Mouse (Mus musculus): Measurements from ENCODE around the gene Srrm2. TPM values are rescaled to one million over a fixed set of nuclear protein-coding genes. Genes with fewer than 3 reads are reported as not detected.
A peak's percentile ranks its signal among the peaks of the same experiment; 100 is the strongest.

Gene Srrm2
- 100 to 1,000 TPM; 502 to 591 TPM for total RNA-seq (2021)
- long read RNA-seq, experiment 1, partial matches to known transcripts = 5 of 14 reads
- long read RNA-seq, experiment 1, other reads (novel, unspliced or antisense) = 7 of 14 reads
- long read RNA-seq, experiment 2, partial matches to known transcripts = 9 of 20 reads
- long read RNA-seq, experiment 2, other reads (novel, unspliced or antisense) = 9 of 20 reads

DNA sequence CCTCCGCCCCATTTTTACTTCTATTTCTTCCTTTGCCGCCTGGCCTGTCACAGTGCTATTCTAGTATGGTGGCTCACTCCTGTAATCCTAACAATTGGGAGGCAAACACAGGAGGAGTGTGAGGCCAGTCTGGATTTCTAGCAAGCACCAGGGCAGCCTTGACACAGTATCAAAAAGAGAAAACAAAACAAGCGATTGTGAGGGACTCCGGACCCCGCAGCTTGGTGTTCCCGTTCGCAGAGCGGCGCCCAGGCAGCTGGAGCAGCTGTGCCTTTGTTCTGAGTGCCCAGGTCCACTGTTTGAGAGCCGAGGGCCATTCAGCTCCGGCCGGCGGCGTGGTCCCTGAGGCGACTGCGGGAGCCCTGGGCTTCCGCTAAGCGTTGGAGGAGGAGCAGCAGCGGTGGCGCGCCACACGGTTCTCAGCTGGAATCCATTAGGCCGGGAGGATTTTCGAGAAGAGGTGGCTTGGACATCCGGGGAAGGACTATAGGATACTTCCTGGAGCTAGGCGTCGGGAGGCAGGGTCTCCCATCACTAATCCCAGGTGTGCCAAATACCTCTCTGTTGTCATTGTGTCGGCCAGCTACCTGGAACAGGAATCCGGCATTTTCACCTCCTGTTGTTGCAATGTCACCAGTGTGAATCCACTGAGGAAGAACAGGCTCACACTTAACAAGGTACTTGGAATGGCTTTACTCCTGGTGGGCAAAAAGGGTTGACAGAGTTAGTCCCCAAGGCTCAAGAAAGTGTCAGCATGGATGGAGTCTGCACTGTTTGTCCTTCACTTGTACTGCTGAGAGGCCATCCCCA is at the start of gene Srrm2:
Srrm2 (plus strand) TSS at position 264 of the 810 bp plus-strand sequence.
- peak in 1 of 2 experiments; percentile 54 for DNase-seq (ENCODE audit: low spot score in 2 of 2)

DNA sequence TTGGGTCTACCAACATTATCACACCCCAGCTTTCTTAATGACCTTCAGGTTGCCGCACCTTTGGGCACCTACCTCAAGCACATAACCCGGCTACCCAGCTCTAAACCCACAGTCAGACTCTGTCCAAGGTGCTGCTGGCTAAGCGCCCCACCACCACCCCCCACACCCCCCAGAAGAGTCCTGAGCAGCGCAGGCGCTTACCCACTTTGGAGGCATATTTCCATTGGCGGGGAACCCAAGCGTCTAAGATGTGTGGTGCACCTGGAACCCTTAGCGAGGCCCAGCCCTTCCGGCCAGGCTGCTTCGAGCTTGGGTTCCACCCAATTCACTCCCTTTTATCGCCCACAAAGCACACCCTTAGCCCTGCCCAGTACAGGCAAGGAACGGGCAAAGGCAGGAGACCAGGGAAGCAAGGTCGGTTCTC is 49.7 kb upstream of the Srrm2 start, which contains the start of gene Paqr4:
Paqr4 (minus strand) TSS at position 270 of the 424 bp plus-strand sequence.
- DNase-seq (ENCODE audit: low spot score in 2 of 2) = no peak

DNA sequence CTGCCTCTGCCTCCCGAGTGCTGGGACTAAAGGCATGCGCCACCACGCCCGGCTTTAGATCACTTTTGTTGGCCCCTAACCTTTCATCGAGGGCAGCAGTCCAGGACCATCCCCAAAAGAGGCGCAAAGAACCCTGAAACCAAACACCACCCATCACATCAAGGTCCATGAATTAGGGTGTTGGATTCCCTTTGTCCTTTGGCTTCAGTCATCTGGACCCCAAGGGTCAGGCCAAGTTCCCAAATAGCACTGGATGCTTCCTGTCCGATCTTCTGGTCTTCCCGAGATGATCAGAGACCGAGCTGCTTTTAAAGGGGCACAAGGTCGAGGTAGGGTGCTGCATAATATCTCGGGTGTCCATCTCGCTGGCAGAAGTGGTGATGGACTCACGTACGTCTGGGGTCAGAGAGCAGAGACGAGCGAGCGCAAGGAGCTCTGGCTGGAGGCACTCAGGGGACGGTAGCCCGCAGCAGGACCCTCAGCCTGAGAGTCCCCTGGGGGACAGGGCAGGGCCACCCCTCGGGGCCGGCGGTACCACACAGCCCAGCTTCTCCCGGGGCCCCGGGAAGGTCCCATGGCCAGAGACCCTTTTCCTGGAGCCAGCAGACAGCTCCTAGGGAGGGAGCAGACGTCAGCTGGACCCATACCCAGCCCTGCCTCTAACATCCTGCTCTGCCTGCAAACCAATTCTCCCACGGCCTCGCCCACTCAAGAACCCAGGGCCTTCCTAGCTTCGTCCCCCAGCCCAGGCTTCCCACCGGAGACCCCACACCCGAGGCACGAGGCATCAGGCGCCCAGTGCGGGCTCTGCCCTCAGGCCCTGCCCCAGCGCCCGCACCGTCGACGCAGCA is 48.7 kb upstream of the Srrm2 start:
- no peak for DNase-seq (ENCODE audit: low spot score in 2 of 2)

DNA sequence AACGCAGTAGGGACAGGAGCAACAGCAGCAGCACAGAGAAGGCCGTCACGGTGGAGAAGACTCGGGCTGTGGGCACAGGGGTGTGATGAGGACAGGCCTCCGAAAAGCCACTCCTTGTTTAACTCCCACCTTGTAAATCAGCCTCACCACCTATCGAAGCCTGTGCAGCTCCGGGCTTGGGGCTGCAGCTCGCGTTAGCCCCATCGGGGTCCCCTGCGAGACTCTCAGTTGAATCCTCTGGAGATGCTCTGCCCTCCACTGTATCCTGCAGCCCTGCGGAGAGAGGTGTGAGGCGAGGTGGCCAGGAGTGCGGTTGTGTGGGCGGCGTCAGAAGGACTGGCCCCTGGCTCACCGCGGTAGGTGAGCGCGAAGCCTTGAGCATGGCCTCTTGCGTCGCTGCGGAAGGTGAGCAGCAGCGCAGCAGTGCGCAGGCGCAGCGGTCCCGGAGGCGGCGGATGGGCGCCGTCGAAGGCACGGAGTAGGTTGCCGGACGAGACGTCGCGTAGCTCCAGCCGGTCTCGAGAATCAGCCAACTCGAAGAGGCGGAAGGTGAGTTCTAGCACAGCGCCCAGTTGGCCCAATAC is 48.0 kb upstream of the Srrm2 start:
- DNase-seq (ENCODE audit: low spot score in 2 of 2) = no peak

DNA sequence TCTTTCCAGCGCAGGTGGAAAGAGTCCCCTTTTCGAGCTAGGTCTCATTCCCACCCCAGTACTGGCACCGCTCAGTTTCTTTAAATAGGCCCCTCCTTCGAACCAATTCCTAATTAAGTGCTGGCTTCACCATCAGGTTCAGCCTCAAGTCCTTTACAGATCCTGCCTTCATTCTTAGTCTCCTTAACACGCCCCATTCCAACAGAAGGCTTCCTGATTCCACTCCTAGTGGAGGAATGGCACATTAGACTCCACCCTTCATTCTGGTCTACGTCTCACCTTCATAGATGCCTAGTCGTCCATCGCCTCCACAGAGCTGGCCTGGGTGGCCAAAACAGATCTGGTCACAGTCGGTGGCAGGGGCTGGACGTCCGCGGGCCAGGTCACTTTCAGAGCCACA is 47.4 kb upstream of the Srrm2 start:
- no peak for DNase-seq (ENCODE audit: low spot score in 2 of 2)

DNA sequence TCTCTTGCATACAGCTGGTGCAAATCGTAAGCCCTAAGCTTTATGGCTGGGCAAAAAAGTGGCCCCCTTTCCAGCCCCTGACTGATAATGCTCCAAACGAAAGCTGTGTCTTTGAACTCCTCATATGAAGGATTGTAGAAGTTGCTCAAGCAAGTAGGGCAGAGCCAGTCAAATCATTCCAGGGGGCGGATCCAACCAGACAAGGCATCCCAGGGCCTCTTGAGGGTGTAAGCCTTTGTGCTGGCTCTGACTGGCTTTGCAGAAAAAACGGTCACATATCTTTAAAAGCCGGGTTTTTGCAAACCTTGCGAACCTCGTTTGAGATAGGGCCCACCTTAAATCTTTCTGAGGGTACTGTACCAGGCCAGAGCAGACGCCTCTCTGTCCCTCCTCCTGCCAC is 46.3 kb upstream of the Srrm2 start:
- DNase-seq (ENCODE audit: low spot score in 2 of 2) = no peak

DNA sequence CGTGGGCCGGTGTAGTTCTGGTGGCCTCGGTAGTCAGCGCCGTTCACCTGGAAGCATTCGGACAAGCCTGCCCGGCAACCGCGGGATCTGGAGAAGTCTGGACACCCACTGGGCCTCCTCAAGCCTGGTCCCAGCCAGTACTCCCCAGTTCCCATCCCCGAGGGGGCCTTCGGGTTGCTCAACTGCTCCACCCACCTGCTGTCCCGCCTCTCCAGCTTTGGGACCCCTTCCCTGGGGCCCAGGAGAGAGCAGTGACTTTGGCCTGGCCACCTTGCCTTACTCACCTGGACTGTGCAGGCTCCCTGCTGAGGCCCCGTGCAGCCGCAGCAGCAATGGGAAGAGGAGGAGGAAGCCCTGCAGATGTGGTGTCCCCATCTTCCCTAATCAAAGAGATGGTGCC is 45.7 kb upstream of the Srrm2 start:
- no peak for DNase-seq (ENCODE audit: low spot score in 2 of 2)

DNA sequence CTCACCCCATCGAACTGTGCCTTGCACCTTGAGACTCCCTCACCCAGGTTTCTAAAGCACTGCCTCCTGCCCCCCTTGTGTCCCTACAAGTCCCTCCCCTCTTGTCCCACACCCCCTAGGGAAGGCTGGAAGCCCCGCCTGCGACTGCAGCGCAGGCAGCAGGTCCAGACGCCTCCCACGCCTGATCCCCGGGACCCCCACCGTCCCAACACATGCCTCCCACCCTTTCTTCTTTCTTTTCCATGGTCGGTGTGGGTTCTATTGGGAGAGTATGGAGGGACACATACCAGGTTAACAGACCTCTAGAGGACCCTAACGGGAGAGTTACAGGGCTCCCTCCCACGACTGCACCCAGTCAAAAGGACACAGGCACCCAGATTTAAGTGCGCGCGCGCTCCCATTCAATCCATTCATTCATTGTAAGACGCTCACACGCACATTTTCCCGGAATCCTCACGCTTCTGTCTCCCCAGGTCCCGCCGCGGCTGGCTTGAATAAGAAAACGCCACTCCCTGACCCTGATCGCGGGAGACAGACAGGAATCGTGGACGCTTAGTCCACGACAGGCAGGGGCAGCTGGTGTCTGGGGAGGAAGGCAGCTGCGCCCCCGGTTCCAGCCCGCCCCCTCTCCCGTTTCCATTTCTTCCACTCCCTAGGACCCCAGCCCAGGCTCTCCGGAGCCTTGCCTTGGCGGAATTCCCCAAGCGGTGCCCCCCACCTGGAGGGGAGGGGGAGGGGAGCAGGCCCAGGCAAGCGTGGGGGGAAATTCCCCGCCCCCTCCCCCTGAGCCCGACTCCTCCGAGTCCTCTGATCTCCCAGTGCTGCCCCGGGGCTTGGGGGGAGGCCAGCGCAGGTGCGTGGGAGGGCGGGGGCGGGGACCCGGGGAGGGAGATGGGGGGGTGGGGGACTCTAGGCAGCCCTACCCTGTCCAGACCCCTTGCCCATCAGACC is 44.8 kb upstream of the Srrm2 start, which contains the start of gene Kremen2:
Kremen2 (minus strand) TSS at position 533 of the 951 bp plus-strand sequence.
- DNase-seq (ENCODE audit: low spot score in 2 of 2) = no peak

DNA sequence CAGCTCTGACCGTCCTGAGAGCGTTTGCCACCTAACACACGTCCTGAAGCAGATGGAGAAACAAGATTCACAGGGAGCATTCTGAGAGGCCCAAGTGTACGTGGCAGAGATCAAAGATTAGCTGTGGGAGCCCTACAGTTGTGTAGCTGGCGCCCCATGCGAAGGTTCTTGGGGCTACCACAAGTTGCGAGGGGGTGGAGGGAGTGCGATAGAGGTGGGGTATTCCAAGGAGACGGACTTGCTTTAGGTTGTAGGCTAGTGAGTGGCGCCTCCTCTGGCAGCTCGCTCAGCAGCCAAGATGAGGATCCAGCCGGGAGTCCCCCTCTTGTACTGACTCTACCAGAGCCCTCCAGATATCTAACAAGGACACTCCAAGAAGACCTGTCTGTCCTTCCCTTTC is 44.0 kb upstream of the Srrm2 start:
- DNase-seq (ENCODE audit: low spot score in 2 of 2) = no peak

DNA sequence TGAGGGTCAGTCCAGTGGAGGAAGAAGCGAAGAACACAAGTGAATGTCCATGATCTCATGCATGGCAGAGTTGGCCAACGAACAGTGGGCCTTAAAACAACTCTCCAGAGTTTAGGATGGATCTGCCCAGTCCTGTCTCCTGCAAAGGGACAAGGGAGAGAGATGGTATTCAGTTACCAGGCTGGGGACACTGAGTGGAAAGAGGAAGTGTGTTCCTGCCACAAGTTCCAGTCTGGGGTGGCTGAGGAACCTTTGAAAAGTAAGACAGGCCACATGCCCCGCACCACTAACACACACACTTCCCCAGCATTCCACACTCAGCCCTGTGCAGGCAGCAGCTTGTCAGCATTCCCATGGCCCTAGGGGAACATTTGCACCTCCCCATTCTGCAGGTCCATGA is 43.6 kb upstream of the Srrm2 start:
- no peak for DNase-seq (ENCODE audit: low spot score in 2 of 2)

DNA sequence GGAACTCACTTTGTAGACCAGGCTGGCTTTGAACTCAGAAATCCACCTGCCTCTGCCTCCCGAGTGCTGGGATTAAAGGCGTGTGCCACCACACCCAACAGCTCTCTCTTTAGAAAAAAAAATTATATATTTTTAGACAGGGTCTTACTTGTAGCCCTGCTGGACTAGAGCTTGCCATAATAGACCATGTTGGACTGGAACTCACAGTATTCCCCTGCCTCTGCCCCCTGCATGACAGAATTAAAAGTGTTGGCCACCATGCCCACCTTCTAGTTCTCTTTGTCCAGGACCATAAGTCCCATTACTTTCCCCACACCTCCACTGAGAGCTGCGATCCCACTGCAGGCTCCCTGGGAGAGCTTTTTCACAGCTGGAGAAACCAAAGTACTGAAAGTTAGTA is 42.9 kb upstream of the Srrm2 start:
- DNase-seq (ENCODE audit: low spot score in 2 of 2) = no peak

DNA sequence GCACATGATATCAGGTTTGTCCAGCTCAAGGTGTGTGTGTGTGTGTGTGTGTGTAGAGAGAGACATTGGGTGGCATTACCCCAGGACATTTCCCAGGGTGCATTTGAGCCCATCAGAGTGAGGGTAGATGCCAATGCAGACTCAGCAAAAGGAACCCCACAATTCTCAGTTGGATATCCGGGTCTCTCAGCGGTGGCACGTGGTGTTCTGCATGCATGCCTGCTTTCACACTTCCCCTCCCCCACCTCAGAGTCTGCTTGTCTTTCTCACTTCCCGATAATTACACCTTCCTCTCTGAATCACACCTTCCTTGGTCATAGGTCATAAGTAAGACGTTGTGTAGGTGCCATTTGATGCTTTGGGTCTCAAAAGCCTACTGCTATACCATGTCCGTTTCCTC is 42.3 kb upstream of the Srrm2 start:
- DNase-seq (ENCODE audit: low spot score in 2 of 2) = no peak

DNA sequence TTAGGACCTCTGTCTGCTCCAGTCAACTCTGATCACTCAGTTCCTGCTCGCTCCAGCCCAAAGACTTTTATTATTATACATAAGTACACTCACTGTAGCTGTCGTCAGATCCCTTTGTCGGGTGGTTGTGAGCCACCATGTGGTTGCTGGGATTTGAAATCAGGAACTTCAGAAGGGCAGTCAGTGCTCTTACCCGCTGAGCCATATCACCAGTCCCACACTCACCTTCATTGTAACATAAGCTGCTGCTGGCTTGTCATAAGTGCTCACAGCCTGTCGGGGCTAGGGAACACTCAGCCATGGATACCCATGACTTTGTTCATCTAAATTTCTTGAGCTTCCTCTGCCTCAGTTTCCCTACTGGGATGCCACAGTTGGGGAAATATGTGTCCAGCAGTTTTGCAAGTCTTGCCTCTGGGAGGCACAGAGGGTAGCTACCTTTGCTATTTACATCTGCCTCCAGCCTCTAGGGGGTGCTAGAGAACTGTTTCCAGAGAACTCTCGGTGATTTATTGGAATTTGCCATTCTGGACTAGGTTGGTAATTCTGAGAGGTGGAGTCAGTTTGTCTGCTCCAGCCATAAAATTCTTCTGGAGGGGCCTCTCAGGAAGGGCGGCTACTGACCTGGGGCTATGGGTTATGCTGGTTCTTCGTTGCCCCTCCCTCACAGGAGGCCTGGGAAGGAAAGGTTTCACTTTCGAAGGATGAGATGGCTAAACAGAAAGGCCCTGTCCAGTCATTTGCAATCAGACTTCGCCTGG is 41.5 kb upstream of the Srrm2 start:
- DNase-seq (ENCODE audit: low spot score in 2 of 2) = peak; percentile 64 to 83

DNA sequence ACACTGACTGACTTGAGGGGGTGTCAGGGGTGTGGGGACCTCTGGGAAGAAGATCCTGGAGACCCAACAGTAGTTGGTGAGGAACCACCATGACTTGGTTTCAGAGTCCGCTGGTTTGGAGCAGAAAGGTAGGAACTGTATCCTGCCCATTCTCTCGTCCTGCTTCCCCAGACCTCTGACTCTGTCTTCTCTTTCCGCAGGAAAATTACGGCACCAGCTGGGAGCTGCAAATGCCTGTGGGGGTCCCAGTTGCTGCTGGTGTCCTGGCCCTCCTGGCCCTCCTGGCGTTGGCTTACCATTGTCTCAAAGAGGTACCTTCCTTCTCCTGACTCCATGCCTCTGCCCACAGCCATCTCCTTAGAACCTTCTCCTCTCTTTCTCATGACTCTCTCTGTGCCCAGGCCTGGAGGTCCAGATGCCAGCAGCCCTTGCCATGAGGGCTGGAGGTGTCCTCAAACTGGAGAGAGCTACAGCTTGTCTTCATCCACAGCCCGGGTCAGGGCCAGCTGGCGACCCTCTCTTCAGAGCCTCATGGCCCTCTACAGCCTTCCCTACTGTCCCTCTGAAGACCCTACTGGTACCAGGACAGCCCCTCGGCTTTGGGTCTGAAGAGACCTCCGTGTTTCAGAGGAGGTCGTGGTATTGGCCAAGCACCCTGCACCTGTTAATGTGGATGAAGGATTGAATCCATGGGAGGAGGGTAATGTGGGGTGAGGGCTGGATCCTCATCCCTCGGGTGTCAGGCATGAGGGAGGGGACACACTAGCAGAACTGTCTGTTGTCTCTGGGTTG is 40.7 kb upstream of the Srrm2 start:
- no peak for DNase-seq (ENCODE audit: low spot score in 2 of 2)

DNA sequence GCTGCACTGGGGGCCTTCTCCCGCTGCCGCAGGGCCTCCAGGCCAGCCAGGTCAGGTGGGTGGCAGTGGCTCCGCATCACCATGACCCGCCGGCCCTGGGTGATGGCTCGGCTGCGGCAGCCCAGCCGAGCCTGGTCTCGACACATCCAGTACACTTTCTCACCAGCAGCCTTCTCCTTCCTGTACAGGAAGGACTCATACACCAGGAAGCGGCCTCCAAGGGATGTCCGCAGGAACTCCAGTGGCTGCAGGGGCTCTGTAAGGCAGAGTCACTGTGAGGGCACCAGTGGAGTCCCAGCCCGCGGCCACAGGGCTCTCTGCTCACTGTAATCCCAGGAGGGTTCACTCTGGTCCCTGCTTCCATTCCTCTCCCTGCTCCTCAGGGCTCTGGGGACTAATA is 34.6 kb upstream of the Srrm2 start:
- no peak for DNase-seq (ENCODE audit: low spot score in 2 of 2)

DNA sequence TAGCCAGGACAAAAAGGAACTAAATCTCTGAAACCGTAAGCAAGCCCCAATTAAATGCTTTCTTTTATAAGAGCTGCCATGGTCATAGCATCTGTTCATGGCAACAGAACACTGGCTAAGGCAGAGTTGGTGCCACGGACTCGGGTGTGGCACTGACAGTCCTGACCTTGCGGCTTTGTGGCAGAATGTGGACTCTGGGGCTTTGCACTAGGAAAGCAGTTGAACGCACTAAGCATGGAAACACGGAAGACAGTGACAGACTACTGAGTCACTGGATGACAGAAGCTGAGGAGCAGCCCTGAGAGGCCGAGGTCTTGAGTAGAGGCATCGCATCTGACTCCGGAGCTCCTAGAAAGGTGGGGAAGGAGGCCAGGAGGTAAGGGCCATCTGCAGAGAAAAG is 32.8 kb upstream of the Srrm2 start:
- DNase-seq (ENCODE audit: low spot score in 2 of 2) = no peak

DNA sequence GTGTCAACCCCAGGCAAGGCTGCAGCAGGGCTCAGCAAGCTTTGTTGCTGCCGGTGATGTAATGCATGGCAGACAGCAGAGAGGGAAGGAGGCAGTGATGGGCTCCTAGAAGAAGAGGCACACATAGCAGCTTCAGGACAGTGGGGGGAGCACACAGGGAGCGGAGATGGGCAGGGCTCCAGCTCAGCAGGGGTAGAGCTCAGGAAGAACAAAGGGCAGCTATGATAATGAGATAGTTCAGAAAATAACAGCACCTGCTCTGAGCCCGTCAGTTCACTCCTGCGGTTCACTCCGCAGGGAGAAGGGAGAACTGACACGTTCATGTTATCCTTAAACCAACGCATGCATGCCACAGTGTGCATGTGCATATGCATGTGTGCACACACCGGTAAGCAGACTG is 31.5 kb upstream of the Srrm2 start:
- no peak for DNase-seq (ENCODE audit: low spot score in 2 of 2)

DNA sequence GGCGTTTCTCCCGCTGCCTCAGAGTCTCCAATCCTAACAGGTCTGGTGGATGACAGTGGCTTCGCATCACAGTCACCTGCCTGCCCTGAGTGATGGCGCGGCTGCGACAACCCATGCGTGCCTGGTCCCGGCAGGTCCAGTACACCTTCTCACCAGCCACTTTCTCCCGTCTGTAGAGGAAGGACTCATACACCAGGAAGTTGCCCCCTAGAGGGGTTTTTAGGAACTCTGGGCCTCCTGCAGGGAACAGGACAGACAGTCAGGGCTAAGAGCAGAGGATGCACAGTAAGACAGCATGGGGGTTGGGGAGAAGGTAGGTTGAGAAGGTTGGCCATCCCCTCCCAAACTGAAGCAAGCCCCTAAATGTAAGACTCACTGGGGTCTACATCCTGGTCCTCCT is 30.1 kb upstream of the Srrm2 start:
- no peak for DNase-seq (ENCODE audit: low spot score in 2 of 2)

DNA sequence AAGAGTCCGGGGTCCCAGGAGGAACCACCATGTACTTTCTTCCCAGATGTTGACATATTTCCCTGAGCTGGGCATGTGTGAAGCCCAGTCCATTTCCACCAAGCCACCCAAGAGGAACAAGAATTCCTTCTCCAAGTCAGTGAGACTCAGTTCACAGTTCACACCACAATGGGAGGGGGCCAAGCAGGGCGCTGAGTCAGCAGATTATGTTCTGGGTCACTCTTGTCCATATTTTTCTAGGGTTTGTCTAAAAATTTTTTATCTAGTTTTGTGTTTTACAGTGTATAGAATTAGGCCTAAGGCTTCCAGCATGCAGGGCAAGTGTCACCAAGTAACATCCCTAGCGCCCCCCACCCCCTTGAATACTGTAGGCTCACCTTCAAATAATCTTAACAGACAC is 29.2 kb upstream of the Srrm2 start:
- no peak for DNase-seq (ENCODE audit: low spot score in 2 of 2)

All from layer of hippocampus, postnatal 14 days (tissue).